Comparison of ENCODE assay signal across 11 mouse cellular contexts in the genomic region with DNA sequence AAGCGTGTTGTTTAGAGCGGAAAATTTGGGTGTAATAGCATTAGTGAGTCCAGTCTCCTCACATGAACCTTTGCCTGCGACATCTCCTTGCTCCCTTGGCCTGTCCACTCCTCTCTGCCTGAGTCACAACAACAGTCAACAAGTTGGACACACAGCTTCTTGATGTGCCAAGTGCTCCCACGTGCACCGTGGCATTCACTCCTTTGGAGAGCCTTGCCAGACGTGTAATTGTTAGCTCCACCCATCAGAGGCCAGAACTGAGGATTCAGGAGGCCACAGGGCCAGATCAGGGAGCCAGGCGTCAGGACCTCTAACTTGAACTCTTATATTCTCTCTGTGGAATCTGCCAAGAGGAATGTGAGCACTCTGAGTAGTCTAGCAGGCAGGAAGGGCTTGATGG. TPM values are rescaled to one million over a fixed set of nuclear protein-coding genes. Genes with fewer than 3 reads are reported as not detected.
DNase-seq lines count a peak whose midpoint lies in the region; ATAC-seq lines count a peak whose summit lies in the region.
"Had no signal": no experiment of that assay in that cellular context is flagged by ENCODE, and none has a peak within 500 bp of the region (broad histone marks: within the 10 kb centered on the region; RNA-seq: fewer than 3 reads in every experiment).

No protein-coding gene starts in this region.

- DNase-seq in gastrocnemius, adult 18-20 months (ENCODE audit: low spot score), result peak; percentile 80
- no peak for DNase-seq in gastrocnemius, postnatal 10 days
- peak; percentile 92 for DNase-seq in adipocyte (ENCODE audit: low spot score)
- peak; percentile 55 to 75 for DNase-seq in gastrocnemius, adult 8-10 months (ENCODE audit: low spot score in 2 of 2)
- DNase-seq in limb, embryonic 10.5 days (ENCODE audit: low spot score), result peak; percentile 40
- DNase-seq in cerebellum, adult 11-12 months, result no peak
- DNase-seq: kidney, postnatal 14 days; right cerebral cortex, postnatal 25 days had no signal

- no peak overlapping the region for H3K4me2 ChIP-seq in liver, embryonic 12.5 days
- H3K4me2 ChIP-seq: hindbrain, embryonic 14.5 days had no signal

- 63% methylated on average over 7 of the region's 7 CpGs for WGBS in limb, embryonic 10.5 days
- WGBS in liver, embryonic 12.5 days (ENCODE audit: insufficient replicate concordance), result 57% methylated on average over 7 of the region's 7 CpGs

- ATAC-seq in liver, embryonic 12.5 days, result no peak
- no peak for ATAC-seq in megakaryocyte-erythroid progenitor cell, adult 5-6 weeks (replicated peaks; ENCODE audit: low FRiP score, low TSS enrichment, poor library complexity, severe bottlenecking)

- no peak overlapping the region for H3K9ac ChIP-seq in liver, embryonic 12.5 days
- H3K9ac ChIP-seq: hindbrain, embryonic 14.5 days had no signal

- H3K9me3 ChIP-seq in limb, embryonic 10.5 days (replicated peaks), result no peaks in the 10 kb centered on the region
- no peaks in the 10 kb centered on the region for H3K9me3 ChIP-seq in liver, embryonic 12.5 days (replicated peaks)

- H3K27me3 ChIP-seq in limb, embryonic 10.5 days (ENCODE audit: low read depth, poor library complexity, severe bottlenecking), result no peaks in the 10 kb centered on the region
- no peaks in the 10 kb centered on the region for H3K27me3 ChIP-seq in liver, embryonic 12.5 days (replicated peaks)

- H3K36me3 ChIP-seq in limb, embryonic 10.5 days, result no peaks in the 10 kb centered on the region
- no peaks in the 10 kb centered on the region for H3K36me3 ChIP-seq in liver, embryonic 12.5 days

- H3K4me1 ChIP-seq in limb, embryonic 10.5 days, result peaks cover 64% of the 10 kb centered on the region
- 0 out of 2 replicates have a peak, but pooled peaks cover 5% of the 10 kb centered on the region for H3K4me1 ChIP-seq in liver, embryonic 12.5 days

- H3K27ac ChIP-seq in limb, embryonic 10.5 days, result peak overlapping the region; percentile 83
- H3K27ac ChIP-seq in liver, embryonic 12.5 days, result no peak overlapping the region
- H3K27ac ChIP-seq: hindbrain, embryonic 14.5 days had no signal

- H3K4me3 ChIP-seq in limb, embryonic 10.5 days, result no peak overlapping the region
- H3K4me3 ChIP-seq in liver, embryonic 12.5 days, result no peak overlapping the region

RNA-seq across cellular contexts. Expression of a gene that starts 58.7 kb away (rescaled TPM):
- 10 to 100 TPM in 1 of 2 experiments, 1 to 10 TPM in 1; 9.5 to 10.4 TPM for total RNA-seq in gastrocnemius, adult 18-20 months (2021)
- 10 to 100 TPM; 29.5 to 37.8 TPM for total RNA-seq in gastrocnemius, postnatal 10 days (2021)
- total RNA-seq in gastrocnemius, adult 8-10 months (2022), result 10 to 100 TPM; 12.1 to 14.2 (median 13.1) TPM
- 10.5 and 16.1 TPM in 2 replicates for polyA plus RNA-seq in limb, embryonic 10.5 days (2016; fragmentation: Nextera tagmentation; extraction: Ambion mirVana)
- 0.96 and 1.0 TPM in 2 replicates for polyA plus RNA-seq in liver, embryonic 12.5 days (2016; fragmentation: Nextera tagmentation; extraction: Ambion mirVana)
- total RNA-seq in megakaryocyte-erythroid progenitor cell, adult 5-6 weeks (2014; fragmentation: Nextera tagmentation), result 1.8 TPM in 1 of 2 replicates, not detected in the other
- total RNA-seq in megakaryocyte-erythroid progenitor cell, adult 5-6 weeks (2017), result 3.0 and 9.2 TPM in 2 replicates

Comparison
In these comparisons a context has a peak if more than half of its experiments do, and no peak if none do; other contexts are left out.
1. DNase-seq: peak in gastrocnemius, adult 18-20 months (single experiment), adipocyte (single experiment), gastrocnemius, adult 8-10 months (2 of 2) and limb, embryonic 10.5 days (single experiment); none in gastrocnemius, postnatal 10 days (single experiment) and cerebellum, adult 11-12 months (single experiment).